19 mouse cellular contexts compared by ENCODE assay signal in the genomic region with DNA sequence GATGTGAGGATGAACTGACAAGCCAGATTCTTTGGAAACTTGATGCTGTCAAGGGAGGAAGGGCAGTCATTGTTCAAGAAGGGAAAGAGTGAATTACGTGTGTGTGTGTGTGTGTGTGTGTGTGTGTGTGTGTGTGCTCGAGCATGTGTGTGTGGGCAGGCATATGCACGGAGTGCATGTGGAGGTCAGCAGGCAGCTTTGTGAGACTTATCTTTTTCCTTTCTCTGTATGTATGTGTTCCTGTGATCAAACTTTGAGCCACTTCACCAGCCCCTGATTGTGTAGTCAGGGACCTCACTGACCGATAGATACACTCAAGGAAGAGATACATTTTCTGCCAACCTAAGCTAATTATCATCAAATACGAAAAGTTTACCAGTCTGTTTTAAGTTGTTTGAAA.
"Had no signal": no experiment of that assay in that cellular context is flagged by ENCODE, and none has a peak within 500 bp of the region (broad histone marks: within the 10 kb centered on the region; RNA-seq: fewer than 3 reads in every experiment).

No protein-coding gene starts in this region.

- H3K4me2 ChIP-seq: kidney, embryonic 15.5 days; limb, embryonic 13.5 days; liver, embryonic 12.5 days; liver, embryonic 15.5 days; lung, embryonic 14.5 days; midbrain, embryonic 11.5 days had no signal

- H3K27ac ChIP-seq: kidney, embryonic 15.5 days; layer of hippocampus, adult 2 months; limb, embryonic 10.5 days; limb, embryonic 13.5 days; liver, embryonic 12.5 days; liver, embryonic 15.5 days had no signal

- H3K4me3 ChIP-seq: kidney, embryonic 15.5 days; layer of hippocampus, adult 2 months; limb, embryonic 10.5 days; limb, embryonic 13.5 days; liver, embryonic 12.5 days; liver, embryonic 15.5 days had no signal

- H3K27me3 ChIP-seq: kidney, embryonic 15.5 days; limb, embryonic 13.5 days; liver, embryonic 12.5 days; liver, embryonic 15.5 days had no signal

- H3K4me1 ChIP-seq: kidney, embryonic 15.5 days; limb, embryonic 10.5 days; limb, embryonic 13.5 days; liver, embryonic 15.5 days had no signal

- H3K9me3 ChIP-seq: kidney, embryonic 15.5 days; limb, embryonic 10.5 days; limb, embryonic 13.5 days; liver, embryonic 12.5 days; liver, embryonic 15.5 days had no signal

- DNase-seq: kidney, adult 8-10 months; kidney, postnatal 14 days; layer of hippocampus, adult 9-11 months; liver; lung, embryonic 14.5 days; lung, postnatal 14 days; lung, postnatal 4 days; midbrain, embryonic 14.5 days; right cerebral cortex, postnatal 14 days; right cerebral cortex, postnatal 4 days; thymus, adult 18-20 months; thymus, postnatal 36 days had no signal

- H3K36me3 ChIP-seq: kidney, embryonic 15.5 days; limb, embryonic 10.5 days; limb, embryonic 13.5 days; liver, embryonic 12.5 days; liver, embryonic 15.5 days had no signal

- ATAC-seq: liver, embryonic 12.5 days had no signal

- H3K9ac ChIP-seq: kidney, embryonic 15.5 days; limb, embryonic 13.5 days; liver, embryonic 12.5 days; liver, embryonic 15.5 days; lung, embryonic 14.5 days had no signal
